Mouse (Mus musculus): ENCODE results near the gene Dedd2.

Dedd2 gene

GRCm38 (mm10) chr7:25178787-25179605 lies 41.4 kb downstream of the Dedd2 start:
- no peak for DNase-seq (ENCODE audit: low spot score)

- no peak for DNase-seq (ENCODE audit: low spot score)
These were observed 42.1 kb downstream of the Dedd2 start for GRCm38 (mm10) chr7:25178317-25178716.

- no peak for DNase-seq (ENCODE audit: low spot score)
These were observed 46.1 kb downstream of the Dedd2 start for GRCm38 (mm10) chr7:25174343-25174742.

- DNase-seq (ENCODE audit: low spot score): no peak
These were observed 47.7 kb downstream of the Dedd2 start for GRCm38 (mm10) chr7:25172669-25173068.

GRCm38 (mm10) chr7:25170583-25170982 lies 49.8 kb downstream of the Dedd2 start:
- no peak for DNase-seq (ENCODE audit: low spot score)

GRCm38 (mm10) chr7:25166106-25166505 lies 54.3 kb downstream of the Dedd2 start:
- DNase-seq (ENCODE audit: low spot score): no peak

GRCm38 (mm10) chr7:25156158-25156648 lies 64.2 kb downstream of the Dedd2 start:
- DNase-seq (ENCODE audit: low spot score): no peak

- no peak for DNase-seq (ENCODE audit: low spot score)
These were observed 64.8 kb downstream of the Dedd2 start for GRCm38 (mm10) chr7:25155469-25156157.

GRCm38 (mm10) chr7:25154648-25155047 lies 65.8 kb downstream of the Dedd2 start:
- no peak for DNase-seq (ENCODE audit: low spot score)

GRCm38 (mm10) chr7:25153841-25154240 lies 66.6 kb downstream of the Dedd2 start:
- DNase-seq (ENCODE audit: low spot score): no peak

GRCm38 (mm10) chr7:25151916-25152556 lies 68.4 kb downstream of the Dedd2 start:
- no peak for DNase-seq (ENCODE audit: low spot score)

- no peak for DNase-seq (ENCODE audit: low spot score)
These were observed 69.4 kb downstream of the Dedd2 start for GRCm38 (mm10) chr7:25151009-25151408.

- DNase-seq (ENCODE audit: low spot score): no peak
These were observed 70.2 kb downstream of the Dedd2 start for GRCm38 (mm10) chr7:25150151-25150663.

Data from ovary, postnatal 10 days (tissue).